Mouse (Mus musculus): ENCODE measurements around the gene Vps41.

Vps41 gene

DNA sequence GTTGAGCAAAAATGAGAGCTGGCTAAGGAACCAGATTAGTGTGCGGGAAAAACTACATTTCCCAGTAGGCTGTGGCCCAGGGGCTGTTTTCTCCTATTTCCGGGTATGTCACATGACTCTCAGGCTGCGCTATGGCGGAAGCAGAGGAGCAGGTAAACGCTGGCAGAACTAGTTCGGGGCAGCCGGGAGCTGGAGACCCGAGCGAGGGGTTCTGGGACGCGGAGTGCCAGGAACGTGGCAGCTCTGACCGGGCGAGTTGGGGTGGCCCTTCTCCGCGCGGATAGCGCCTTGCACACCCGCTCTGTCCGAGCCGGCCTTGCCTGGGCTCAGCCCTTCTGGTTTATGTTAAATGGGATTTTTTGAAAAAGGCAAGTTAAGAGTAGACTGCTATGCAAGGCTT is at the start of gene Vps41:
Gene Vps41, plus strand, starts transcription at position 102 of the 400 bp plus-strand sequence.
- peak; percentile 87 for DNase-seq (ENCODE audit: low read depth, low spot score)

DNA sequence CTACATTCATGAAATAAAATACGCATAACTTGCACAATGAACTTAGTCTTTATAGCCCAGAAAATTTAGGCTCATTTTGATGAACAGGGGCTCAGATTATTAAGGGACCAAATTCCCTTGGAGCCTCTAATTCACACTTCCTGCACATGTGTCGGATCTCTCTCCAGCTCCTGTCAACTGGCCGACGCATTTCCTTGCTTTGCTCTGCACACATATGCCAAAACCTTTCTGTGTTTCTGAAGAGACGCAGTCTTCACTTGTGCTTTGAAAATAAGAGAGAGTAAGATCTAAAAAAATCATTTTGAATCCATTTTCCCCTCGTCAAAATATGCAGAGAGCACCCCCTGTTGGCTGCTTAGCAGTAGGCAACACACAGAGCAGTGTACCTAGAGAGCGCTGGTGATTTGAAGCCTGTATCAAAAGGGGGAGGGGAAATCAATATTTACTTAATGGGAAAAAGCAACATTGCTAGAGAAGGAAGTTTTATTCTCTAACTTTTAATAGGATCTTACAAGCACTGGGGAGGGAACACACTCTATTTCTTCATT is 18.5 kb upstream of the Vps41 start:
- no peak for DNase-seq (ENCODE audit: low read depth, low spot score)

DNA sequence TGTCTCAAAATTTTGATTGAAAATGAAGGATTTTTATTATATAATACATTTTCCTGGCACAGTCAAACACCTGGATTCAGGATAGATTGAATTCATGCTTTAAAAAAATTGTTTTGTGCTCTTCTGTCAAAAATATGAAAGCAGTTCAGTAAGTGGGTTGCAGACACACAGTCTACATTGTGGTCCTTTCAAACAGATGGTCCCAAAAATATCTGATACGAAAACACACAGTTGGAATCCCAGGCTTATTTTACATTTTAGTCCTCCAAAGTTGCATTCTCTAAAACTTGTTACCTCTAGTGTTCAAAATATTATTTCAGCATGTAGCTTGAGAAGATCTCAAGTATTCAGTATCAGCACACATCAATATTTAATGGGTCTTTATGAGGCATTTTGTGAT is 5.4 kb upstream of the Vps41 start:
- DNase-seq (ENCODE audit: low read depth, low spot score) = no peak

DNA sequence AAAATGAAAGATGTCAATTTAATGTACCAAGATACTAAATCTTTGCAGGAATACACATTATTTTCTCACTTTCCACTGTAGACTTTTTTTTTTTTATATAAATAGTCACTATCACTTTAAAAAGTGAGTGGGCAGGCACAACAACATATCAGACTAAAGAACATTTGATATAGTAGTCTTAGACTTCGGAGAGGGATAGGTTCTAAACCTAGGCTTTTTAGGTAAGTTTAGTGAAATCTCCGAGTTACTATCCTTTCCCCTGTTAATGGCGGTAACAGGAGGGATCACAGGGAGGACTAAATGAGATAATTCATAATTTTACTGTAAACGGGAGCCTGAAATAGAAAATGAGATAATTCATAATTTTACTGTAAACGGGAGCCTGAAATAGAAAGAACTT is 379 bp upstream of the Vps41 start:
- DNase-seq (ENCODE audit: low read depth, low spot score) = no peak

DNA sequence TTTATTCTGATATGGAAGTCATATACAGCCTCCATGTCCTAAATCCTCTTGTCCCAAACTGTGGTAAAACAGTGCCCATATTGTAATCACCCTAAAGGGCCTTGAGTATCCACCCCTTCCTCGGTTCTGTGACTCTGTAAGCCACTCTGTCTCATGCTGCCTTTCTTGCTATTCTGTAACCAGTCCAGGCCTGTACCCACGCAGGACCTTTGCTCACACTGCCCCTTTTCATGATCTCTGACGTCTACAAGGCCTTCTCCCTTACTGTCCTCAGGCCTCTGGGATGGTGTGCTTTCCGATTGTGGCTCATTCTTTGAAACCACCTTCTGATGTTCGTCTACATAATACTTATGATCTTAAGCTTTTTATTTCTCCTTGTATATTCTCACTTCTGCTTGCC is 1.4 kb downstream of the Vps41 start:
- DNase-seq (ENCODE audit: low read depth, low spot score) = no peak

DNA sequence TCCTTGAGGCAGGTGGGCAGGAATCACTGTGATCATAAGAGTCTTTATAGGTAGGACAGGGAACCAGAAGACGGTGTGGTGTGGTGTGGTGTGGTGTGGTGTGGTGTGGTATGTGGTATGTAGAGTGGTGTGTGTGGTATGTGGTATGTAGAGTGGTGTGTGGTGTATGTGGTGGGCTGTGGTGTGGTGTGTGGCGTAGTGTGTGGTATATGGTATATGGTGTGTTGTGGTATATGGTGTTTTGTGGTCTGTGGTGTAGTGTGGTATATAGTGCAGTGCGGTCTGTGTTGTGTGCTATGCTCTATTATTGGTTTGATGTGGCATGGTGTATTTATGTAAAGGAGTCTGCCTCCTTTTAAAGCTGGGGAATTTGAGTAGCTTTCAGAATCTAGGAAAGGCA is 13.6 kb downstream of the Vps41 start:
- no peak for DNase-seq (ENCODE audit: low read depth, low spot score)

DNA sequence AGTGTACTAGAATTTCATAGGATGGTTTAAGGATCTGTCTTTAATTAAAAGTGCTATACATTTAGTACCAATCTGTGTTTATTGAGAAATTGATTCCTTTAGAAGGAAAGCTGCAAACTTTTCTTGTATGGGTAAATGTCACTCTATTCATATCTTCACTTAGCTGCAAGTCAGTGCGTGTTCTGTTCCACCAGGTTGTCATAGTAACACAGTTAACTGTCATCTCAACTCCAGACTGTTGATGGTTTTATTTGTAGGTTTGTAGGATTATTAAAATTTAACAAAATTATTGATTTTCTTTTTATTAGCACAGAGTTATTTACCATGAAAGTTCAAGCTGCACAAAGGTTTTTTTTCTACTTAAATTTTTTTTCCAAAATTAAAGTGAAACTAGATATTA is 19.5 kb downstream of the Vps41 start:
- DNase-seq (ENCODE audit: low read depth, low spot score) = no peak

DNA sequence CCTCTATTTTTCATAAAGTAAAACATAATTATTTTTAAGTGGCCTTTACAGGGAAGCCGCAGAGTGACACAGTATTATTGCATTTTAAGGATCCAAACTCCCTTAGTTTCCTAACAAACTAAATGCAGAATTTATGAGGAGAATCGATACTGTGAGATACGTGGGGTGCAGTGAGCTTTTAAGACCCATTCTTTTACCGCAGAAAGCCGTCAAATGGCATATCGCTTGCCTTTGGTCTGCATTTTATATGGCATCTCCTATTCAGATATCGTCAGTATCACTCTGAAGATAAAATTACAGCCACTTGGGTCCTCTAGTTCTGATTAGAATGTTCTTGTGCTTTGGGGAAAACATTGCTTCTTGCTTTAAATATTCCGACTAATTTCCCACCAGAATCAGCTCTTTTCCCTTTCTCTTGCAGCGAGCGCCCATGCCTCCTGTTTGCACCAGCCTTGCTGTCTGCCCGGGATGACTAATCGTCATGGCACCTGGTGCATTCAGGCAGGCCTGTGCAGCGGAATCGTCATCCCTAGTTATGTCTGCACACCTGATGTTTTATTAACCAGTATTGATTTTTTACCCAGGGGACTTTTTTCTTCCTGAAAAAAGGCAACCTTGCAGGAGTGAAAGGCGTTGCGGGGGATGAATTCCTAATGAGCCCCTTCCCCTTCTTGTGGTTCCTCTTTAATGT is 26.6 kb downstream of the Vps41 start:
- no peak for DNase-seq (ENCODE audit: low read depth, low spot score)

DNA sequence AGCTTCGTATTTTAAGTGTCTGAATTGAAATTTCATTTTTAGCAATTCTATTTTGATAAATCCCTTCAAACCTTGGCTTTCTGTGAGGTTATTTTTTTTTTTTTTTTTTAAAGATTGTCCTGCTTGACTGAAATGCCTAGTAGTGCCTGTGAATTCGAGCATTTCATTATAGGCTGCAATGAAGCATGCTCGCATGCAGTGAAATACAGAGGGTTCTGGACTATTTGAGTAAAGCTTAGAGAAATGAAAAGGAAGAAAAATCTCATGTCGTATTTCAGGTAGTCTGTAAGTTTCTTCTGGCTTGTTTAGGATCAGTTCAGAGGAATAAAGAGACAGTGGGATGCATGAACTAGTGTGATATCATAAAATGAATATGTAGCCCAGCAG is 27.2 kb downstream of the Vps41 start:
- no peak for DNase-seq (ENCODE audit: low read depth, low spot score)

DNA sequence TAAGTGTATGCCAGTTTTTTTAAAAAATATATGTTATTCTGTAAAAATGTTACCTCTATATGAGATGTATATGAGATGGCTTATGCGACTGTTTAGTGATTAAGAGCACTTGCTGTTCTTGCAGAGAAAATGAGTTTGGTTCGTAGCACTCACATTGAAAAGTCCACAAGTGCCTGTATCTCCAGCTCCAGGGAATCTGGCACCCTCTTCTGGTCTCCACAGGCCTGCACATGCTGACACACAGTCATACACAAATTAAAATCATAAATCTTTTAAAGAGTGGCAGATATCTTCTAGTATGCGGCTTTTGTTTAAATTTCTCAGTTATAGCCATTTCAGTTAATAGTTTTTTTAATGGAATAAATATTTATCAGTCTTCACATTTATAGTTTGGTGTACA is 40.9 kb downstream of the Vps41 start:
- no peak for DNase-seq (ENCODE audit: low read depth, low spot score)

DNA sequence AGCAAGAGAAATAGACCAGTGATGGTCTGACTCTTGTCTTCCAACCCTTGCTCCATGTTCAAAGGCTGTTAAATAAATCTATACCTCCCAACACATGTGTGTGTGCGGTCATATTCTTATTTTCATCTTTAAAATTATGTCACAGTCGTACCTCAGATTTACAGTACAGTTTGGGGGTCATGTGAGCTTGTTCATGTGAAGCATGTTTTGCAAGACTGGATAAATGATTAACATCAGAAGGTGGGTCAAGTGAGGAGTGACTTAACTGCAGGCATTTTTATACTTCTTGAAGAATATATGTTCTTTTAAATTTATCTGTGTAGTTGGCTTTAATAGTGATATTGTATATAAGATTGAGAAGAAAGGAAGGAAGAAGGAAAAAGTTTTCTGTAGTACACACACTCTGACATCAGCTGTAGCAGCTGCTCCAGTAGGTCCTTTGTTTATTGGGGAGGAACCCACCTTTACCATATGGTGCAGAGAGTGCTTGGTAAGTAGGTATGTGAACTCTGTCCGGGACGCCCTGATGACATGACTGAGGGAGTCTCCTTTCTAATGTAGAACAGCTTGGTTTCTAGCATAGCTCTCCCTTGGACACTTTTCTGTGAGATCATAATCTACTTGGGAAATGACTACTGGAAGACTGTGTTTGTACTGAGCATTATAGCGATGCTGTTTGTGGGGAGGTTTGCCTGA is 42.4 kb downstream of the Vps41 start:
- no peak for DNase-seq (ENCODE audit: low read depth, low spot score)

DNA sequence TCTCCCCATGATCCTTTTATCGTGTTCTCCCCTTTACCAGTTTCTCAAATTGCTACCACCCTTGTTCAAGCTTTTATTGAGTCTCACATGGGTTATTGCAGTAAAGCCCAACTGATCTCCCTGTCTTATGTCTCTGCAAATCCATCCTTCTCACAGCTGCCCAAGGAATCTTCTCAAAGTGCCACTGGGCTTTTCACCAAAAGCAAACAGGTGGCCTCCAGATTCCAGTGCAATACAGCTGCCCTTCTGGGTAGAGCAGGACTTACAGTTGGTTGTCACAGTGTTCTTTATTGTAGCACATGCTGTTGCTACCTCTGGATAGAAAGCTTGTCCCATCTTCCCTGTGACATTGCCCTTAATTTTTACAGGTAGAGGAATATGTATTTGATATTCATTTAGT is 44.4 kb downstream of the Vps41 start:
- no peak for DNase-seq (ENCODE audit: low read depth, low spot score)

DNA sequence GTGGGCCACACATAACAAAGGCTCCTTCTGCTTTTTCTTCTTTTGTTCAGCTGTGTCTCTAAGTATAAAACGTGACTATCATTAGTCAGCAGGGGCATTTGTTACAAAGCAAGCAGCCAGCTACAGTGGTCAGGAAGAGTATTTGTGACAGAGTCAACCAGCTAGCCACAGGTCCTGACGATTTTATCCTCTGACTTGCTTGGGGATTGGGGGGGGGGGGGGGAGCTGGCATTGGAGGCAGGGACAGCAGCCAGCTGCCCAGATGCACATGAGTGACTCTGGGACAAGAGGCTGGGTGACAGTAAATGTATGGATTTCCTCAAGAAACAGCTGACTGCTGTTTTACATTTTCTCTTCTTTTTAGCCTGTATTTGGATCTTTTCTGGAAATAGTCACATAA is 50.8 kb downstream of the Vps41 start:
- DNase-seq (ENCODE audit: low read depth, low spot score) = no peak

DNA sequence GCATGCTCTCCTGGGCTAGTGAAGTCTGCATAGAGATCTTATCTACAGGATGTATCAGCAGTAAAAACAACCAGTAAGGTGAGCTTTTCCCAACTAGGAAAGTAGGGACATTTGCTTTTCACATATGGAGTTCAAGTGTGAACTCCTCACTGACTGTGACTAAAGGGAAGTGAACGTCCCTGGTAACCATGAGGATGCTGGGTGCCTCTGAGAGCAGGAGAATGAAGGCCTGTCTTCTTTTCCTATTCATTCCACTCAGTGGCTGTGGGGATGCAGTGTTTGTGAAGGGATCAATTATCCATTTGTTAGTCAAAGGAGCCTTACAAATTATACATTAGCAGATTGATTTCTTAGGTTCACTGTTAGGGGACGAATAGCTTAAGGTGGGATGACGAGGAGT is 51.4 kb downstream of the Vps41 start:
- DNase-seq (ENCODE audit: low read depth, low spot score) = no peak

DNA sequence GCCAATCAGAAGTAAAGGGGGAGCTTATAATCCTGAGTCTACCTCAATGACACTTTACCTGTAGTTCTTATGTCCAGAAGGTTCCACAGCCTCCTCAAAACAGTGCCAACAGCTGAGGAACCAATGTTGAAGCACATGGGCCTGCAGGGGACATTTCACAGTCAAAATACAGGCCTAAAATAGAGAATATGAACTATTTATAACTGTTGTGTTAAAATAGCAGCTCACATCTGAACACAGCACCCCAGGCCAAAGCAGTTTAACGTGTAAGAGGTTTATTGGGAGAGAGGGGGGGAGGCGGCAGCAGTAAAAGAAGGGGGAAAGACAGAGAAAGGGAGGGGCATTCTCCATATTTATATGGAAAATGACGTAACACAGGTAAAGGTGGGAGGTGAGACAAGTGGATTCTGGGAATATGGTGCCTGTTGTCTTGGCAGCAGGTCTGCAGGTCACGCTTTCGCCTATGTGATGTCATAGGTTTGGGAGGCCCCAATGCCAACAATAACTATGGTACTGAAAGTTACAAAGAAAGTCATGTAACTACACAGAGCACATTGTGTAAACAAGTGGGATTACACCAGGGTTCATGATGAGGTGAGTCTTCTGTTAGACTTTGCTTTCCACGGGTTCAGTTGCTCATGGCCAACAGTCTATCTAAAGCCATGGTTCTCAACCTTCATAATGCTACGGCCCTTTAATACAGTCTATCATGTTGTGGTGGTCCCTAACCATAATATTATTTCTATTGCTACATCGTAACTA is 56.5 kb downstream of the Vps41 start:
- no peak for DNase-seq (ENCODE audit: low read depth, low spot score)

DNA sequence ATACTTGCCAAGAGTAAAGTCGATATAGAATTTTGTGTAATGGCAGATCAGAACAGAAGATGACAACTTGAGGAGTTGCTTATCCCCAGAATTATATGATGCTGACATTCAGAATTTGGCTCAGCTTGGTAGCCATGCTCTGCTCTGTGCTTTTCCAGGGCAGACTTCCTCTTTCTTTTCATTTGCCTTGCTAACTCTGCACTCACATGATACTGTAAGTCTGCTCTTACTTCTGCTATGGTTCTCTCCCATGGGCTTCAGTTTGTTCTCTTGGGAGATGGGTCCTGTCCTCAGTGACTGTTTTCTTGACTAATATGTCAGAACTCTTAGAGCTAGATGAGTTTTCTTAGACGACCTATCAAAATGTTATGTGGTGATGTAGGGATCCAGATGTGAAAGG is 64.2 kb downstream of the Vps41 start:
- no peak for DNase-seq (ENCODE audit: low read depth, low spot score)

DNA sequence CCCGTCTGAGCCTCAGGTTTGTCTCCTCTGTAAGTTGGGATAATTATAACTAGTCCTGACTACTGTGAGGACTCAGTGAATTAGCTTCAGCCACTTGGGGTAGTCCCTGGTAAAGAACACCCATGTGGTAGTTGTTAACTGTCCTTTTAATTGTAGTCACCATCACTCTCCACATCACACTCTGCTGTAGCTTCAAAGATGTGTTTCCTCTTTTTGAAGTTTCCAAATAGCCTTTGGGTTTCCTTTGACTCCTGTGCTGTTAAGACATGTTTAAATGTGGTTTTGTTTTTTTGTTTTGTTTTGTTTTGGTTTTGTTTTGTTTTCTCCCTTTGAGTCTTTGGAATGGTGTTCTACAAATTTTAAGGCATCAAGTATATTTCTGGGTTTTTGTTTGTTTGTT is 68.6 kb downstream of the Vps41 start:
- DNase-seq (ENCODE audit: low read depth, low spot score) = no peak

DNA sequence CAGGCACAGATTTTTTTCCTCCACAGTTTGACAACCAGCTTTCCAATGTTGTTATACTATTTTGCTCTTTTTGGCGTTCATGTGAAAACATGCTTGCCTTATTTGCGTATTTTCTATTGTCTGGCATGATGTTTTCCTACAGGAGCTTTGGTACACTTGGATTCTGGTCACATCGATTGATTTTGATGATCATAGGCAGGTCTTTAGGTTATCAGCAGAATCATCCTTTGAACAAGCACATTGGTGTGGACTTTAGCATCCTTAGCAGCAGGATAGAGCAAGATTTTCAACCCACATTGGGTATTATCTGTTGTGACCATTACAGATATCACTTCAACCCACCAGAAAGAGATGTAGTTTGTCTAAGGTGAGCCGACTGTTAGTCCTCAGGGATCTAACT is 71.0 kb downstream of the Vps41 start:
- no peak for DNase-seq (ENCODE audit: low read depth, low spot score)

DNA sequence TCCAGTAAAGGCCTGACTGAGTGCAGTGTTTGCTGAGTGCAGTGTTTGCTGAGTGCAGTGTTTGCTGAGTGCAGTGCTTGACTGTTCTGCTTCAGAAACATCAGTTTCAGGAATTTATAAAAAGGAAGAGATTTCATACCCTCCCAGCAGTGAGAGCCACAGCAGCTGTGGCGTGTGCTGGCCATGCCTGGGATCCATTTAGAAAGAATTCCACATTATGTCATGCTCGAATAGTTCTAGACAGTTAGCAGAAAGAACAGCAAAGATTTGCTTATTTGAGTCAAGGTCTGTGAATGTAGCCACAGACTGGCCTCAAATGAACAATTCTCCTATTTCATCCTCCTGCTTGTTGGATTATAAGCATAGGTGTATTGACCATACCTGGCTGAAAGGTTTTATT is 71.6 kb downstream of the Vps41 start:
- no peak for DNase-seq (ENCODE audit: low read depth, low spot score)

DNA sequence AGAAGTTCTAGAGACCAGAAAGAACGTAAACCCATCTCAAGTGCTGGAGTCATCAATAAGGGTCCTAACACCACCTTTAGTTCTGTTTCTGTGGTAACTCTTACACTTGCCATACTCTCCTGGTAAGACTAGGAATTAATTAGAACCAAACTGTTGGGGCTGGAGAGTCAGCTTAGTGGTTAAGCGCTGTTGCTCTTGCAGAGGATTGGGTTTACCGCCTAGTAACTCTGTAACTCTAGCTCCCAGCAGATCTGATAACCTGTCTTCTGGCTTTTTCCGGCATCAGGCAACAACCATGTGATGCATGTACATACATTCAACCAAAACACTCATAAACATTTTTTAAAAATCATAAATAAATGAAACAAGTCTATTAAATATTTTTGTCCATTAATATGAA is 72.6 kb downstream of the Vps41 start:
- no peak for DNase-seq (ENCODE audit: low read depth, low spot score)

DNA sequence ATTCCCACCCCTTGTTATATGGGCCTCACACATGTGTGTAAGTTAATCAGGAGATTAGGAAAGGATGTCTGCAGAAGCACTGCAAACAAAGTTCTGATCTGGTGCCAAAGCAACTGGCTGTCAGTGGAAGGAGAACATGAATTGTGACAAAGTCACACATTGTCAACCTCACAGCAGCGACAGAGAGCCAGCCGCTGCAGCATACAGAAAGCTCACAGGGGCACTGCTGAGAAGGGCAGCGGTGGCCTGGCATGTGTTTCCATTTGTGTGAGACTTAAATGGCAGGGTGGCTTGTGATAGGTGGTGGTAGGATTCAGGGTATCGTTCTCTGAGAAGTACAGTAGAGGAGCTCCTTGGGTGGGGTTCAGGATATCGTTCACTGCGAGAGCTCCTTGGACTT is 73.0 kb downstream of the Vps41 start:
- DNase-seq (ENCODE audit: low read depth, low spot score) = no peak

DNA sequence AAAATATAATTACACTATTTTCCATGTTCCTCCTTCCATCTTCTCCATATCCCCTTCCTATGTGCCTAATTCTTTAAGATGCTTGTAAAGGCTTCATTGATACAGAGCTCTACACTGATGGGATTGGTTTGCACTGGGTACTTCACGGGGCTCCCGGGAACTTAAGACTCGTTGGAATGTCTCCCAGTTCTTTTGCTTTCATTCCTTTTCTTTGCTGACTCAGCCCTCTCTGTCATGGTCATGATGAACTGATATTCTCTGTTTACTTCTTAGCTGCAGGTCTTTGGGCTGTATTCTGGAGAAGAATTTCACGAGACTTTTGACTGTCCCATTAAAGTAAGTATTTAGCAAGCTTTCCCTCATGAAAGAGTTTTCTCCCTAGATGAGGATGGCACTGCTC is 74.2 kb downstream of the Vps41 start:
- DNase-seq (ENCODE audit: low read depth, low spot score) = no peak

DNA sequence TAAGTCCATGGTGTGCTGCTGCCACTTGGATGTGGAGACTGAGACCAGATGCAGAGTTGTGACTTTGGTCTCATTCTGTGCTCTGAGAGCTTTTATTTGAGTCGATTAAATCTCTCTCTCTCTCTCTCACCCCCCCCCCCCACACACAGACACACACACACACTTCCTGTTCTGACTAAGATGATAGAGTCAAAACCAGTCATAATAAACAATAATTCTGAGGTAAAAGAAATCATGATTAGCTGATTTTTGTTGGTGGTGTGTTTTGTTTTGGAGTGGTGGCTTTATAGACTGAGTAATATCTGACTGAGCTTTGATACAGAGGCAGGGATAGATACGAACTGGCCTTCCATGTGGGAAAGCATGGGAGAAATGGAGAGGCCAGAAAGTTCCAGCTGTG is 74.6 kb downstream of the Vps41 start:
- no peak for DNase-seq (ENCODE audit: low read depth, low spot score)
